Mouse (Mus musculus): ENCODE results near the gene Asprv1. TPM values are rescaled to one million over a fixed set of nuclear protein-coding genes. Genes with fewer than 3 reads are reported as not detected.

Asprv1 gene
- polyA plus RNA-seq, 1 experiment from 2014 or later, result 0.64 TPM

DNA sequence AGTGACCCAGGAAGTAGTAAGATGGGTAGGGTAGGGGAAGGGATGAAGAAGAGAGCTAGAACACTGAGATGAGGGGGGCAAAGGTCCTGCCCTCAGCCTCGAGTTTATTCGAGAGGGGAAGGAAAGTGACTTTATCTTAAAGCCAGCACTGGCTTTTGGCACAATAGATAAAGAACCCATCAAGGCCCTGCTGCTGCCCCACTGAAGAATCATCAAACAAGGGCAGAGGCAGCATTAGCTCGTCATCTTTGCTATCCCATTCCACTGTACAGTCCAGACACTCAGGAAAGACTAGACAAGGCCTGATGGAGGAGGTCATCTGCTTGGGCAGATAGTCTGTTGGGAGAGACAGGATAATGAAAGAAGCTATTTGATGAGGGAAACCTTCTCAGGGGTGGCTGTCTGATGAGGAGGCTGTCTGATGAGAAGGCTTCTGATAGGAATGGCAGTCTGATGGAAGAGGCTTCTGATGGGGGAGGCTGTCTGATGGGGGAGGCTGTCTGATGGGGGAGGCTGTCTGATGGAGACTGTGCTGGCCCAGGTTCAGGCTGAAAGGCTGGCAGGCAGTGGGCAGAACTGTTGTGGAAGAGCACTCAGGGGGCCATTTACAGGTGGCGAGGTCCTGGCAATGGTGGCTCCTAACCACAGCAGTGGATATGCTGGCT, 9.3 kb downstream of the Asprv1 start:
- no peak overlapping the region for H3K4me2 ChIP-seq (ENCODE audit: low read depth)
- 80% methylated on average over 4 of the region's 4 CpGs for WGBS
- no peaks in the 10 kb centered on the region for H3K4me1 ChIP-seq (ENCODE audit: control insufficient read depth, insufficient read depth, low read length)
- H3K27ac ChIP-seq (ENCODE audit: low read depth, low read length), result no peak overlapping the region
- no peak for DNase-seq (ENCODE audit: low spot score)
- no peaks in the 10 kb centered on the region for H3K27me3 ChIP-seq (ENCODE audit: control insufficient read depth, insufficient read depth, low read length)
- no peak overlapping the region for H3K4me3 ChIP-seq (ENCODE audit: low read depth, low read length)
- no peak overlapping the region for H3K9ac ChIP-seq (ENCODE audit: low read length)
- H3K9me3 ChIP-seq (ENCODE audit: control insufficient read depth, low read length), result no peaks in the 10 kb centered on the region
- H3K36me3 ChIP-seq (ENCODE audit: control insufficient read depth, insufficient read depth, low read length), result no peaks in the 10 kb centered on the region
- no peak for ATAC-seq (ENCODE audit: insufficient read depth, low FRiP score, low TSS enrichment)

- Histone ChIP-seq H3K4me1 (ENCODE audit: control insufficient read depth, insufficient read depth, low read length) (no peaks in the 10 kb centered on the region), H3K36me3 (ENCODE audit: control insufficient read depth, insufficient read depth, low read length) (no peaks in the 10 kb centered on the region), H3K9me3 (ENCODE audit: control insufficient read depth, low read length) (no peaks in the 10 kb centered on the region), H3K4me2 (ENCODE audit: low read depth) (no peak overlapping the region), H3K9ac (ENCODE audit: low read length) (no peak overlapping the region), H3K4me3 (ENCODE audit: low read depth, low read length) (no peak overlapping the region), H3K27ac (ENCODE audit: low read depth, low read length) (no peak overlapping the region), H3K27me3 (ENCODE audit: control insufficient read depth, insufficient read depth, low read length) (no peaks in the 10 kb centered on the region)
- WGBS, result 71% methylated on average over 2 of the region's 2 CpGs
- ATAC-seq (ENCODE audit: insufficient read depth, low FRiP score, low TSS enrichment), result no peak
- DNase-seq (ENCODE audit: low spot score), result no peak
Observed at GRCm38 (mm10) chr6:86637860-86638259, 9.9 kb downstream of the Asprv1 start.

GRCm38 (mm10) chr6:86638434-86638833, 10.5 kb downstream of the Asprv1 start:
- no peak overlapping the region for H3K4me2 ChIP-seq (ENCODE audit: low read depth)
- no peaks in the 10 kb centered on the region for H3K4me1 ChIP-seq (ENCODE audit: control insufficient read depth, insufficient read depth, low read length)
- ATAC-seq (ENCODE audit: insufficient read depth, low FRiP score, low TSS enrichment) (no peak), DNase-seq (ENCODE audit: low spot score) (no peak)
- WGBS, result 32% methylated on average over 2 of the region's 2 CpGs
- H3K36me3 ChIP-seq (ENCODE audit: control insufficient read depth, insufficient read depth, low read length), result no peaks in the 10 kb centered on the region
- H3K27ac ChIP-seq (ENCODE audit: low read depth, low read length), result no peak overlapping the region
- H3K9ac ChIP-seq (ENCODE audit: low read length), result no peak overlapping the region
- no peak overlapping the region for H3K4me3 ChIP-seq (ENCODE audit: low read depth, low read length)
- H3K9me3 ChIP-seq (ENCODE audit: control insufficient read depth, low read length), result no peaks in the 10 kb centered on the region
- H3K27me3 ChIP-seq (ENCODE audit: control insufficient read depth, insufficient read depth, low read length), result no peaks in the 10 kb centered on the region

DNA sequence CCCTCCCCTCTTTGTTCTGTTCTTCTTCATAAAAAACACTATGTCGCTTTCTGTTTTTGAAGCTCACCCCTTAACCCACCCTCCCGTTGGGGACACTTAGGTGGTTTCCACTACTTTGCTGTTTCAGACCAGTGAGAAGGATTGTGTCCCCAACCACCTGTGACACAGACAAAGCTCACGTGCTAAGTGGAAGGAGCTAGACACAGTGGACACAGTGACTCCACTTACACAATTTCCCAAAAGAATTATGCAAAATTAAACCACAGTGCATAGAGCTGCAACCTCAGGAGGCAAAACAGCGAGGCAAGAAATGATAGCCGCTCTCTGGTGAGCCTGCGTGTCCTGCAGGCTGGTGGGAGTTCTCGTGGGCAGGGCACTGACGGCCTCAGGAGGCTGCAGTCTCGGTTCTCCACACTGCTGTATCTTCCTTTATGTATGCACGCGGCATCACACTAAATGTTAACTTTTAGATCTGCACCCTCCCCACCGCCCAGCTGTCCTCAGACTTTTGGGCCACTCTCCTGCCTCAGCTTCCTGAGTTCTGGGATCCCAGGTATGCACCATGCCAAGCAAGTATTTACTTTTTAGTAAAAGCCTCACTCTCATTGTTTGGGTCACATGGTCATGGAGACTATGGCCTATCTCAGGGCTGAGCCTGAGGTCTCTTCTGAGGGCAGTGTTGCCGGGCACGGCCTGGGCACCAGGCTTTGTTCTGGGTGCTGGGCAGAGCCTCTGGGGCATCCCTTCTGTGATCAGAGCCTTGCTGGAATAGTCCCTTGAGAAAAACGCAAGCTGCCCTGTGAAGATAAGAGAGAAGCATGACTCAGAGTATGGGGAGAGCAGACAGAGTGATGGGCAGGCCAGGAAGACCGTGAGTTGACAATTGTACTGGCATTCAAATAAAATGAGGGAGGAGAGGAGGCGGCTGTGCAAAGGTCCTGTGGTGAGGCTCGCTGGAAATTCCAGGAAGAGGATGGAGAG, 11.5 kb downstream of the Asprv1 start:
- Histone ChIP-seq H3K27me3 (ENCODE audit: control insufficient read depth, insufficient read depth, low read length) (no peaks in the 10 kb centered on the region), H3K4me3 (ENCODE audit: low read depth, low read length) (no peak overlapping the region), H3K36me3 (ENCODE audit: control insufficient read depth, insufficient read depth, low read length) (no peaks in the 10 kb centered on the region), H3K27ac (ENCODE audit: low read depth, low read length) (no peak overlapping the region), H3K9me3 (ENCODE audit: control insufficient read depth, low read length) (no peaks in the 10 kb centered on the region), H3K4me1 (ENCODE audit: control insufficient read depth, insufficient read depth, low read length) (no peaks in the 10 kb centered on the region), H3K9ac (ENCODE audit: low read length) (no peak overlapping the region), H3K4me2 (ENCODE audit: low read depth) (no peak overlapping the region)
- DNase-seq (ENCODE audit: low spot score) (no peak), ATAC-seq (ENCODE audit: insufficient read depth, low FRiP score, low TSS enrichment) (no peak)
- 78% methylated on average over 18 of the region's 18 CpGs for WGBS

GRCm38 (mm10) chr6:86640161-86640560, 12.2 kb downstream of the Asprv1 start:
- H3K4me2 ChIP-seq (ENCODE audit: low read depth), result no peak overlapping the region
- no peaks in the 10 kb centered on the region for H3K36me3 ChIP-seq (ENCODE audit: control insufficient read depth, insufficient read depth, low read length)
- no peaks in the 10 kb centered on the region for H3K9me3 ChIP-seq (ENCODE audit: control insufficient read depth, low read length)
- H3K27ac ChIP-seq (ENCODE audit: low read depth, low read length), result no peak overlapping the region
- no peak for DNase-seq (ENCODE audit: low spot score)
- 87% methylated on average over 3 of the region's 3 CpGs for WGBS
- ATAC-seq (ENCODE audit: insufficient read depth, low FRiP score, low TSS enrichment), result no peak
- H3K27me3 ChIP-seq (ENCODE audit: control insufficient read depth, insufficient read depth, low read length), result no peaks in the 10 kb centered on the region
- H3K4me1 ChIP-seq (ENCODE audit: control insufficient read depth, insufficient read depth, low read length), result no peaks in the 10 kb centered on the region
- H3K4me3 ChIP-seq (ENCODE audit: low read depth, low read length), result no peak overlapping the region
- no peak overlapping the region for H3K9ac ChIP-seq (ENCODE audit: low read length)

- Histone ChIP-seq H3K4me1 (ENCODE audit: control insufficient read depth, insufficient read depth, low read length) (no peaks in the 10 kb centered on the region), H3K4me2 (ENCODE audit: low read depth) (no peak overlapping the region), H3K4me3 (ENCODE audit: low read depth, low read length) (no peak overlapping the region), H3K36me3 (ENCODE audit: control insufficient read depth, insufficient read depth, low read length) (no peaks in the 10 kb centered on the region), H3K27ac (ENCODE audit: low read depth, low read length) (no peak overlapping the region), H3K9me3 (ENCODE audit: control insufficient read depth, low read length) (no peaks in the 10 kb centered on the region), H3K9ac (ENCODE audit: low read length) (no peak overlapping the region), H3K27me3 (ENCODE audit: control insufficient read depth, insufficient read depth, low read length) (no peaks in the 10 kb centered on the region)
- ATAC-seq (ENCODE audit: insufficient read depth, low FRiP score, low TSS enrichment) (no peak), DNase-seq (ENCODE audit: low spot score) (no peak)
- WGBS, result 92% methylated on average over 8 of the region's 8 CpGs
Observed at GRCm38 (mm10) chr6:86640776-86641175, 12.8 kb downstream of the Asprv1 start.

- H3K27me3 ChIP-seq (ENCODE audit: control insufficient read depth, insufficient read depth, low read length), result no peaks in the 10 kb centered on the region
- H3K9ac ChIP-seq (ENCODE audit: low read length), result no peak overlapping the region
- H3K27ac ChIP-seq (ENCODE audit: low read depth, low read length), result no peak overlapping the region
- no peaks in the 10 kb centered on the region for H3K36me3 ChIP-seq (ENCODE audit: control insufficient read depth, insufficient read depth, low read length)
- H3K9me3 ChIP-seq (ENCODE audit: control insufficient read depth, low read length), result no peaks in the 10 kb centered on the region
- ATAC-seq (ENCODE audit: insufficient read depth, low FRiP score, low TSS enrichment), result no peak
- H3K4me1 ChIP-seq (ENCODE audit: control insufficient read depth, insufficient read depth, low read length), result no peaks in the 10 kb centered on the region
- WGBS, result 73% methylated on average over 8 of the region's 8 CpGs
- H3K4me2 ChIP-seq (ENCODE audit: low read depth), result no peak overlapping the region
- DNase-seq (ENCODE audit: low spot score), result no peak
- no peak overlapping the region for H3K4me3 ChIP-seq (ENCODE audit: low read depth, low read length)
Observed at GRCm38 (mm10) chr6:86641716-86642115, 13.8 kb downstream of the Asprv1 start.

DNA sequence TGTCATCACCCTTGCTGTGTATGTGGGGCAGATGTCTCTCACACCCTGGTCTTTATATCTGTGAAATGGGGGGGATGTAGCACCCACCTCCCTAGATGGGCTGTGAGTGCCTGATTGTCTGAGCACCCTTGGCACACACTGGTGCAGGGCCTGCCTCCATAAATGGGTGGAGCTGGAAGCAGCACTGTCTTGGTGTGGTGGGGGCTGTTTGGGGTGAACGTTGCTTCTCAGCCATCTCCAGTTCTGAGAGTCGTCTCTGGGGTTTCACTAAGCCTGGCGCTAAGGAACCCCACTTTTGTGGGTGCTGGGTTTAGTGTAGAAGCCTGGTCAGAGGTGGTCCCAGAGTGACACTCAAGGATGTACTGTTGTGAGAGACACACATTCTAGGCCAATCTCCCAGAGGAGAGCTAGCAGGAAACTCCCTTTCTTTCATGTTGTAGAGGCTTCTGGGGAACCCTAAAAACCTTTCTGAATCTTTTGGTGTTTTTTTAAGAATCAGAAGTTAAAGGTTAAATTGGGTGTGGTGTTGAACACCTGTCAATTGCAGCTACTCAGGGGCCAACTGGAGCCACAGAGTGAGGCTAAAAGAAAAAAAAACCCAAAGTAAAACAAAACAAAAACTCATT, 16.9 kb downstream of the Asprv1 start:
- H3K4me3 ChIP-seq (ENCODE audit: low read depth, low read length), result no peak overlapping the region
- no peak for ATAC-seq (ENCODE audit: insufficient read depth, low FRiP score, low TSS enrichment)
- WGBS, result 76% methylated on average over 3 of the region's 3 CpGs
- no peak overlapping the region for H3K27ac ChIP-seq (ENCODE audit: low read depth, low read length)
- no peaks in the 10 kb centered on the region for H3K9me3 ChIP-seq (ENCODE audit: control insufficient read depth, low read length)
- no peak overlapping the region for H3K4me2 ChIP-seq (ENCODE audit: low read depth)
- H3K27me3 ChIP-seq (ENCODE audit: control insufficient read depth, insufficient read depth, low read length), result no peaks in the 10 kb centered on the region
- no peak overlapping the region for H3K9ac ChIP-seq (ENCODE audit: low read length)
- no peak for DNase-seq (ENCODE audit: low spot score)
- H3K36me3 ChIP-seq (ENCODE audit: control insufficient read depth, insufficient read depth, low read length), result peaks cover under 1% of the 10 kb centered on the region
- no peaks in the 10 kb centered on the region for H3K4me1 ChIP-seq (ENCODE audit: control insufficient read depth, insufficient read depth, low read length)

All from neural tube, embryonic 11.5 days (tissue).